Mouse (Mus musculus): ENCODE data around the gene Nags. TPM values are rescaled to one million over a fixed set of nuclear protein-coding genes. Genes with fewer than 3 reads are reported as not detected.

Gene Nags
- polyA plus RNA-seq, 1 experiment from 2014 or later, result 0.17 TPM

GRCm38 (mm10) chr11:102196018-102196797 is 50.9 kb downstream of the Nags start:
- Histone ChIP-seq H3K36me3 (ENCODE audit: insufficient read depth, low read length) (peaks cover 53% of the 10 kb centered on the region), H3K27ac (ENCODE audit: low read length) (no peak overlapping the region), H3K4me1 (ENCODE audit: insufficient read depth, low read length) (peaks cover 2% of the 10 kb centered on the region), H3K4me2 (replicated peaks; ENCODE audit: low read depth, low read length) (no peak overlapping the region), H3K9me3 (ENCODE audit: low read length) (no peaks in the 10 kb centered on the region), H3K9ac (replicated peaks; ENCODE audit: low read length) (no peak overlapping the region), H3K27me3 (ENCODE audit: insufficient read depth, low read length) (no peaks in the 10 kb centered on the region), H3K4me3 (ENCODE audit: low read length) (no peak overlapping the region)
- WGBS, result 89% methylated on average over 21 of the region's 21 CpGs
- ATAC-seq (ENCODE audit: low FRiP score, low TSS enrichment), result no peak

GRCm38 (mm10) chr11:102198245-102198644 is 52.9 kb downstream of the Nags start:
- H3K4me1 ChIP-seq (ENCODE audit: insufficient read depth, low read length), result no peaks in the 10 kb centered on the region
- WGBS, result 70% methylated on average over 6 of the region's 6 CpGs
- H3K9me3 ChIP-seq (ENCODE audit: low read length), result no peaks in the 10 kb centered on the region
- ATAC-seq (ENCODE audit: low FRiP score, low TSS enrichment), result no peak
- H3K27ac ChIP-seq (ENCODE audit: low read length), result no peak overlapping the region
- no peak overlapping the region for H3K4me3 ChIP-seq (ENCODE audit: low read length)
- H3K4me2 ChIP-seq (replicated peaks; ENCODE audit: low read depth, low read length), result no peak overlapping the region
- no peaks in the 10 kb centered on the region for H3K27me3 ChIP-seq (ENCODE audit: insufficient read depth, low read length)
- peaks cover 59% of the 10 kb centered on the region for H3K36me3 ChIP-seq (ENCODE audit: insufficient read depth, low read length)
- H3K9ac ChIP-seq (replicated peaks; ENCODE audit: low read length), result no peak overlapping the region

Other genes with a start within 250 kb of the Nags start
- gene Sost, start 178.5 kb upstream of the Nags start, polyA plus RNA-seq (2015; fragmentation: Nextera tagmentation; extraction: Ambion mirVana), result 0.76 and 0.80 TPM in 2 replicates
- gene Cfap97d1, start 161.2 kb upstream of the Nags start, polyA plus RNA-seq (2015; fragmentation: Nextera tagmentation; extraction: Ambion mirVana), result not detected in 2 replicates
- gene Dusp3, start 158.5 kb upstream of the Nags start, polyA plus RNA-seq (2015; fragmentation: Nextera tagmentation; extraction: Ambion mirVana), result 39.6 and 39.7 TPM in 2 replicates
- gene Mpp3, start 117.1 kb upstream of the Nags start, polyA plus RNA-seq (2015; fragmentation: Nextera tagmentation; extraction: Ambion mirVana), result 7.2 and 9.0 TPM in 2 replicates
- gene Cd300lg, start 104.0 kb upstream of the Nags start, polyA plus RNA-seq (2015; fragmentation: Nextera tagmentation; extraction: Ambion mirVana), result 1.3 and 1.8 TPM in 2 replicates
- 14.4 and 16.4 TPM in 2 replicates for gene Mpp2, start 57.0 kb upstream of the Nags start, polyA plus RNA-seq (2015; fragmentation: Nextera tagmentation; extraction: Ambion mirVana)
- not detected in 2 replicates for gene Ppy, start 44.2 kb upstream of the Nags start, polyA plus RNA-seq (2015; fragmentation: Nextera tagmentation; extraction: Ambion mirVana)
- not detected in 2 replicates for gene Pyy, start 37.7 kb upstream of the Nags start, polyA plus RNA-seq (2015; fragmentation: Nextera tagmentation; extraction: Ambion mirVana)
- 42.7 and 43.1 TPM in 2 replicates for gene Tmem101, start 10.9 kb downstream of the Nags start, polyA plus RNA-seq (2015; fragmentation: Nextera tagmentation; extraction: Ambion mirVana)
- gene Lsm12, start 39.8 kb downstream of the Nags start, polyA plus RNA-seq (2015; fragmentation: Nextera tagmentation; extraction: Ambion mirVana), result 90.2 and 108 TPM in 2 replicates
- 46.0 and 49.9 TPM in 2 replicates for gene G6pc3, start 44.1 kb downstream of the Nags start, polyA plus RNA-seq (2015; fragmentation: Nextera tagmentation; extraction: Ambion mirVana)
- gene Hdac5, start 84.7 kb downstream of the Nags start, polyA plus RNA-seq (2015; fragmentation: Nextera tagmentation; extraction: Ambion mirVana), result 51.5 and 59.8 TPM in 2 replicates
- 21.2 and 24.6 TPM in 2 replicates for gene BC030867, start 103.4 kb downstream of the Nags start, polyA plus RNA-seq (2015; fragmentation: Nextera tagmentation; extraction: Ambion mirVana)
- not detected in 2 replicates for gene Asb16, start 123.2 kb downstream of the Nags start, polyA plus RNA-seq (2015; fragmentation: Nextera tagmentation; extraction: Ambion mirVana)
- gene Tmub2, start 139.4 kb downstream of the Nags start, polyA plus RNA-seq (2015; fragmentation: Nextera tagmentation; extraction: Ambion mirVana), result 64.4 and 66.7 TPM in 2 replicates
- gene Atxn7l3, start 151.1 kb downstream of the Nags start, polyA plus RNA-seq (2015; fragmentation: Nextera tagmentation; extraction: Ambion mirVana), result 12.4 and 13.3 TPM in 2 replicates
- 94.7 and 97.3 TPM in 2 replicates for gene Ubtf, start 174.2 kb downstream of the Nags start, polyA plus RNA-seq (2015; fragmentation: Nextera tagmentation; extraction: Ambion mirVana)
- 9.0 and 9.6 TPM in 2 replicates for gene Slc4a1, start 220.7 kb downstream of the Nags start, polyA plus RNA-seq (2015; fragmentation: Nextera tagmentation; extraction: Ambion mirVana)
- 3.3 and 3.9 TPM in 2 replicates for gene Rundc3a, start 247.9 kb downstream of the Nags start, polyA plus RNA-seq (2015; fragmentation: Nextera tagmentation; extraction: Ambion mirVana)